Mouse (Mus musculus) hindbrain, embryonic 15.5 days (tissue): ENCODE results near the gene Mtr. TPM values are rescaled to one million over a fixed set of nuclear protein-coding genes. Genes with fewer than 3 reads are reported as not detected.

Source experiments
- ATAC-seq: fragments of 200-750 bp; cut with Nextera tagmentation; 2 replicates; pipeline ENCODE4 v1.8.0; 2017; ENCODE audit warnings: low read depth, moderate number of reproducible peaks, moderate TSS enrichment; ENCODE audit not compliant: low FRiP score
- H3K27ac ChIP-seq: fragments of 300-500 bp; sonication (generic); replicated peaks from 2 replicates; pipeline ENCODE4 v1.5.1; 2015; ENCODE audit warnings: mild to moderate bottlenecking, inconsistent platforms
- H3K27me3 ChIP-seq: fragments of 300-500 bp; sonication (generic); 2 replicates; pipeline ENCODE4 v1.6.1; 2015; ENCODE audit warnings: control low read depth, inconsistent platforms
- H3K36me3 ChIP-seq: fragments of 300-500 bp; sonication (generic); 2 replicates; pipeline ENCODE4 v1.6.1; 2015; ENCODE audit warnings: control low read depth, inconsistent platforms
- H3K4me1 ChIP-seq: fragments of 300-500 bp; sonication (generic); replicated peaks from 2 replicates; pipeline ENCODE4 v1.6.1; 2015; ENCODE audit warnings: control low read depth, inconsistent platforms
- H3K4me2 ChIP-seq: fragments of 300-500 bp; sonication (generic); 2 replicates; pipeline ENCODE4 v1.6.1; 2015; ENCODE audit warnings: moderate library complexity, mild to moderate bottlenecking, inconsistent platforms
- H3K4me3 ChIP-seq: fragments of 300-500 bp; sonication (generic); 2 replicates; pipeline ENCODE4 v1.5.1; 2015; ENCODE audit warnings: mild to moderate bottlenecking, inconsistent platforms
- H3K9ac ChIP-seq: fragments of 300-500 bp; sonication (generic); 2 replicates; pipeline ENCODE4 v1.6.1; 2015; ENCODE audit warnings: inconsistent platforms
- H3K9me3 ChIP-seq: fragments of 300-500 bp; sonication (generic); 2 replicates; pipeline ENCODE4 v1.6.1; 2016; ENCODE audit warnings: control low read depth, inconsistent platforms
- WGBS: fragments of 180-500 bp; shearing (Covaris S2); methylation state at CpG from one replicate; pipeline ENCODE4 v1.1.7; 2015; 5-methylcytosine and 5-hydroxymethylcytosine counted together
- polyA plus RNA-seq: library from polyadenylated mRNA; unstranded; fragments of >200 nt; fragmentation: Nextera tagmentation; extraction: Ambion mirVana; gene quantifications from 2 replicates; pipeline ENCODE4 v1.2.1, GENCODE M21; 2015

Gene Mtr
- polyA plus RNA-seq, 1 experiment from 2014 or later: 4.0 TPM

- no peak for ATAC-seq
- Histone ChIP-seq H3K9ac (no peak overlapping the region), H3K27ac (no peak overlapping the region), H3K27me3 (no peaks in the 10 kb centered on the region), H3K4me2 (no peak overlapping the region), H3K9me3 (no peaks in the 10 kb centered on the region), H3K4me3 (no peak overlapping the region), H3K4me1 (no peaks in the 10 kb centered on the region), H3K36me3 (no peaks in the 10 kb centered on the region)
- WGBS: 53% methylated on average over 3 of the region's 3 CpGs
These were observed 15.0 kb upstream of the Mtr start for GRCm38 (mm10) chr13:12272953-12273352.

DNA sequence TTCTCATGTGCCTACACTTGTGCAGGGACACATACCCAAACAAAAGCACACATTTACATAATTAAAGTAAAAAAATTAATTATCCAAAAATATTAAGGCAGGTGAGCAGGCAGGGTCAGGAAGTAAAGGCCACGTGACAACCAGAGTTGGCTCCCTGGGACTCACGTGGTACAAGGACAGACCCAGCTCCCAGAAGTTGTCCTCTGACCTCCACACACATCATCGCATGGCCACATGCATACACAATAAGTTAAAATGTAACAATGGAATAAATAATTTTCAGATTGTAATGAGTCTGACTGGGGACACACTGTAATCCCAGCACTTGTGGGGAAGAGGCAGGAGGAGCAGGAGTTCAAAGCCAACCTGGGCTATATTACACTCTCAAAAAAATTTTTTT lies 10.1 kb upstream of the Mtr start:
- WGBS: 93% methylated on average over 3 of the region's 3 CpGs

DNA sequence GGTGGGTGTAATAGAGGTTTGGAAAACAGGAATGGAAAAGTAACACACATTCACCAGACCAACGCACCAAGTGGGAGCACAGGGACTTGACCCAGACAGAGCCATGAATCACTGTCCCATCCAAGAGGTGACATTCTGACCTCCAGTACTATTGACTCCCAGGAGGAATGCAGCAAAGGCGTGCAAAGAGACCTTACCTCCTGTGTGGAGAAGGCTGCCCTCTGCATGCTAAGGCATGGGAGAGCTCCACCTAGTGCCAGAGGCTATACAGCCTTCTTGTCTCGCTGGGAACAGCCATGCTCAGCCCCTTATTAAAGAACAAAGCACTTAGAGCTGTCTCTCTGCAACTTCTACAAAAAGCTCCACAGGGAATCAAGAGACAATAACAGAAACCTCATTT lies 9.2 kb upstream of the Mtr start:
- Histone ChIP-seq H3K4me1 (no peaks in the 10 kb centered on the region), H3K4me2 (no peak overlapping the region), H3K9ac (no peak overlapping the region), H3K9me3 (no peaks in the 10 kb centered on the region), H3K4me3 (no peak overlapping the region), H3K36me3 (no peaks in the 10 kb centered on the region), H3K27me3 (no peaks in the 10 kb centered on the region), H3K27ac (no peak overlapping the region)
- 51% methylated on average over 3 of the region's 3 CpGs for WGBS
- ATAC-seq: no peak

More for the DNA sequence above, 10.1 kb upstream of the Mtr start:
- no peak overlapping the region for H3K4me3 ChIP-seq
- no peak overlapping the region for H3K9ac ChIP-seq
- no peak overlapping the region for H3K27ac ChIP-seq
- H3K4me1 ChIP-seq: no peaks in the 10 kb centered on the region
- no peak for ATAC-seq
- H3K4me2 ChIP-seq: no peak overlapping the region
- no peaks in the 10 kb centered on the region for H3K36me3 ChIP-seq
- no peaks in the 10 kb centered on the region for H3K9me3 ChIP-seq
- H3K27me3 ChIP-seq: no peaks in the 10 kb centered on the region

- H3K36me3 ChIP-seq: no peaks in the 10 kb centered on the region
- no peaks in the 10 kb centered on the region for H3K27me3 ChIP-seq
- H3K4me2 ChIP-seq: no peak overlapping the region
- no peak overlapping the region for H3K9ac ChIP-seq
- ATAC-seq: no peak
- no peaks in the 10 kb centered on the region for H3K4me1 ChIP-seq
- H3K27ac ChIP-seq: no peak overlapping the region
- no peaks in the 10 kb centered on the region for H3K9me3 ChIP-seq
- WGBS: 73% methylated on average over 6 of the region's 6 CpGs
- no peak overlapping the region for H3K4me3 ChIP-seq
These were observed 6.1 kb upstream of the Mtr start for GRCm38 (mm10) chr13:12263996-12264395.

GRCm38 (mm10) chr13:12261505-12261904 lies 3.6 kb upstream of the Mtr start:
- no peaks in the 10 kb centered on the region for H3K27me3 ChIP-seq
- no peak overlapping the region for H3K4me2 ChIP-seq
- ATAC-seq: no peak
- no peaks in the 10 kb centered on the region for H3K9me3 ChIP-seq
- peaks cover 10% of the 10 kb centered on the region for H3K4me1 ChIP-seq
- H3K4me3 ChIP-seq: no peak overlapping the region
- no peaks in the 10 kb centered on the region for H3K36me3 ChIP-seq
- no peak overlapping the region for H3K27ac ChIP-seq
- H3K9ac ChIP-seq: no peak overlapping the region

DNA sequence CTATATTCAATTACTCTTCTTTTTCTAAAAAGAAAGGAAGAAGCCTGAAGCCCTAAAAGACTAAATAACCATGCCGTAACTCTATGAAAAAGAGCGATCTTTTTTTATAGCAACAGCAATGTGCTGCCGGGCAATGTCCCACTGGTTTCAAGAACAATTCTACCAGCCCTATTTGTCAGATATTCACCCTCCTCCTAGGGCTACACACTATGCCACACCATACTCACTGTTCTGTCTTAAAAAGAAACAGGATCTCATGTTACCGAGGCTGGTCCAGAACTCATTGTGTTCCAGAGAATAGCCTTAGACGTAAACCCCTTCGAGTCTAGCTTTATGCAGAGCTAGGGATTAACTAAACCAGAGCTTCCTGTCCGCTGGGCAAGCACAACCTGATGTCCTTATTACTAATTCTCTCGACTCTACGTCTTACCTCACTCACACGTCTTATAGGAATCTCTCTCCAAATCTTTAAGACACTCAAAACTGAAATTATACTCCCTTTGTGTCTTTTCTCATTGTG lies 982 bp downstream of the Mtr start:
- Histone ChIP-seq H3K27me3 (no peaks in the 10 kb centered on the region), H3K9ac (peak overlapping the region; percentile 65), H3K4me2 (peak overlapping the region; percentile 70), H3K36me3 (no peaks in the 10 kb centered on the region), H3K4me3 (peak overlapping the region; percentile 73), H3K27ac (peak overlapping the region; percentile 80; the same call in 1 of the 2 replicates), H3K4me1 (peaks cover 19% of the 10 kb centered on the region), H3K9me3 (no peaks in the 10 kb centered on the region)
- WGBS: 10% methylated on average over 10 of the region's 10 CpGs
- ATAC-seq: no peak

DNA sequence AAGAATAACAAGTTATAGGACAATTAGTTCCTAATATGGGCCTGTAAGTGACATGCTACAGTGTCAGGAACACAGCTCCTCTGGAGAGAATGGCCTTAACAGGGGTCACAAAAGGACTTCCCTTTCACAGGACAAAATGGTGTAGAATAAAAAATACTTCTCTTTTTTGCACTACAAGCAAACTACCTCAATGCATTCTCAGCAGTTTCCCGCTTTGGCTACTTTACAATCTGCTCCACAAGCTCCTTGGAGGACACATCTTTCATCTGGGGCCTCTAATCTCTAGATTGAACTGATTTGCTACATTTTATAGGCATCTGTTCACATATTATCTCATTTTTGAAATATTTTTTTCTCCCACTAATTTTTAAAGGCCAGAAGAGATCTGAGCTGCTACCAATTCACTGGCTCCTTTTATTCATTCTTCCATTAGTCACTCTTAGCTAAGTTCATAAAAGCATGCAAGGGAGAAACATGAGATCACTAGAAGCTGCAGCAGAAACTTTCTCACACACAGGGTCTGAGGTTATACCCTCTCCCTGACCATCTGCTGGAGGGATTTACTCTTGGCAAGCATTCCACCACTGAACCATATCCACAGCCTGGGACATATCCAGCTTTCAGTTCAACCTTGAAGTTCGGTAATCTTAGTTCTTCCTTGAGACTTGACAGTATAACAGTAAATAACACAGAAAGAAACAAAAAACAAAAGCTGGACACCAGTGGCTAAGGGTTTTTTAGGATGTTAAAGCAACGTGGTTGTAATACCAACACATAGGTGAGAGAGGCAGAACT lies 1.8 kb downstream of the Mtr start:
- Histone ChIP-seq H3K4me1 (peaks cover 19% of the 10 kb centered on the region), H3K27me3 (no peaks in the 10 kb centered on the region), H3K4me2 (peak overlapping the region; percentile 70), H3K36me3 (no peaks in the 10 kb centered on the region), H3K9ac (no peak overlapping the region), H3K9me3 (no peaks in the 10 kb centered on the region), H3K27ac (no peak overlapping the region), H3K4me3 (peak overlapping the region; percentile 73; the same call in 1 of the 2 replicates)
- no peak for ATAC-seq
- WGBS: 80% methylated on average over 3 of the region's 3 CpGs

DNA sequence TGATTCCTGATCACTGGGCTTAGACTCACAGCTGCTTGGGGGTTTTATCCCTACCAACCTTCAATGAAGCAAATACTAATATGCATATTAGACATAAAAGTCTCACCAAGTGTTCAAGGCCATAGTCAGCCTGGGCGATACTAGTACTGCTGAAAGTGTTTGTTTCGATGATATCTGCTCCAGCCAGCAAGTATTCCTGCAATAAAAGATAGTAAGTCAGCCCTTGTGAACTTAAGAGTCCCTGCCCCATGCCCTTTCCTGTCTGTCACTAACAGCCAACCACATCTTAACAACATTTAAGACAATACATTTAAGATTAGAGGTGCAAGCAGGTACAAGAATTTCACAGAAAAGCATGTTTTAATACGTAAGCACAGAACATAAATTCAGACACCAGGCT lies 7.4 kb downstream of the Mtr start:
- WGBS: 99% methylated on average over 3 of the region's 3 CpGs
- Histone ChIP-seq H3K9ac (no peak overlapping the region), H3K4me2 (no peak overlapping the region), H3K4me3 (no peak overlapping the region), H3K27ac (no peak overlapping the region), H3K9me3 (no peaks in the 10 kb centered on the region), H3K27me3 (no peaks in the 10 kb centered on the region), H3K4me1 (no peaks in the 10 kb centered on the region), H3K36me3 (peaks cover 6% of the 10 kb centered on the region; the same call in 1 of the 2 replicates)
- ATAC-seq: no peak

DNA sequence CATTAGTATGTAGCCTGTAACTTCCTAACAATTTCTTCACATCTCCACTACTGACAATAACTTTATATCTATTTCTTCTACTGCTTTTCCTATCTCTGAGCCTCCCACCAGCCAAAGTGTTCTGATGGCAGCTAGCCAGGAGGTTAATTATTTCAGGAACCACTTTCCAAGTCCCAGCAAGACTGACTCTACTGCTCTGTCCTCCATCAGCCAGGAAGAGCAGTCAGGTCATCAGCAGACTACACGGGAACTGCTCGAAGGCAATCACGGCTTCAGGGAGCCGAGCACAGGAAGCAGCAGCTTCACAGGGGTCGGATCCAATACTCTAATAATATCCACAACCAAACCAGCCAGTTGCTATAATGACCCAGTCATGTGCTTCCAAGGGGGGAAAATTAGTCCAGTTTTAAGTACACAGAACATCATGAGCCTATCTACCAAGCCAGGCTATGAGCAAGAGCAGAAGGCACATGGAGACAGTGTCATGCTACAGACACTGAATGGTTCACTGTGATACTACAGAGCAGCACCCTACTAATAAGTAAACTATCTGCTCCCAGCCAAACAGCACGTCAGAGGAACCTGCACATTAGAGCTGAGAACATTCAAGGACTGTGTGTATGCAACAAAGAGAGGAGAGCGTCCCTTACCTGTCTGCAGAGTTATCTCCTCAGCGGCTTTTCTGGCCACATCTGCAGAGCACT lies 8.6 kb downstream of the Mtr start:
- Histone ChIP-seq H3K4me1 (no peaks in the 10 kb centered on the region), H3K36me3 (peaks cover 9% of the 10 kb centered on the region; the same call in 1 of the 2 replicates), H3K4me3 (no peak overlapping the region), H3K9ac (no peak overlapping the region), H3K27ac (no peak overlapping the region), H3K27me3 (no peaks in the 10 kb centered on the region), H3K4me2 (no peak overlapping the region), H3K9me3 (no peaks in the 10 kb centered on the region)
- WGBS: 93% methylated on average over 8 of the region's 8 CpGs
- no peak for ATAC-seq

DNA sequence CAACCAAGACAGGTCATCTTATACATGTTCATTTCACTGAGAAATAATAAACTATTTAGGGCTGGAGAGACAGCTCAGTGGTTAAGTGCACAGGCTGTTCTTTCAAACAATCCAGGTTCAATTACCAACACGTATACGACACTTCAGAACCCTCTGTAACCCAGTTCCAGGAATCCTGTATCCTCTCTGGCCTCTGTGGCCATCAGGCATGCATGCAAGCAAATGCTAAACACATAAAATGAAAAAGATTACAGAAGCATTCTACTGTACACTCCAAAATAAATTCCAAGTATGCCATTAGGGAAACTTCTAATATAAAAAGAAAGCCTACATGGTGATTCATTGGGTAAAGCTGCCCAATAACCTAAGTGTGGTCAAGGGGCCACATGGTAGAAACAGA lies 12.0 kb downstream of the Mtr start:
- Histone ChIP-seq H3K27ac (no peak overlapping the region), H3K4me3 (no peak overlapping the region), H3K4me1 (no peaks in the 10 kb centered on the region), H3K9me3 (no peaks in the 10 kb centered on the region), H3K9ac (no peak overlapping the region), H3K36me3 (peaks cover 30% of the 10 kb centered on the region), H3K27me3 (no peaks in the 10 kb centered on the region), H3K4me2 (no peak overlapping the region)
- WGBS: 97% methylated on average over 2 of the region's 2 CpGs
- no peak for ATAC-seq

DNA sequence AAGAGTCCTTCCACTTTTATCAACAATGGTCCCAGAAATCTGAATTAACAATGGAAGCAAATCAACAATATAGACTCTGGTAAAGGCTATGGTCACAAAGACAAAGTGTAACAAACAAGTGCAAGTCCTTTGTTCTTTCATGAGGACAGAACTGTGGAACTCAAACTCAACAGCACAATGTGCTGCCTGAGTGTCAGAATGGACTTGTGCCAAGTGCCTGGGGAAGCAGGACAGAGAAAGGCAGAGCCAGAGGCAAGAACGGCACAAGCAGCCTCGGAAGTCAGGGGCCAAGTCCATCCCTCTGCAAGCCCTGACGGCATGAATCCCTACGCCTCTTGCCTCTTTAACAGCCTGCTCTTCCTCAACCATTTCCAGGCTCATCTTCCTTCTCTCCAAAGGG lies 13.9 kb downstream of the Mtr start:
- Histone ChIP-seq H3K36me3 (peaks cover 36% of the 10 kb centered on the region), H3K9me3 (no peaks in the 10 kb centered on the region), H3K9ac (no peak overlapping the region), H3K4me1 (no peaks in the 10 kb centered on the region), H3K27me3 (no peaks in the 10 kb centered on the region), H3K4me2 (no peak overlapping the region), H3K4me3 (no peak overlapping the region), H3K27ac (no peak overlapping the region)
- no peak for ATAC-seq
- 54% methylated on average over 4 of the region's 4 CpGs for WGBS

GRCm38 (mm10) chr13:12232141-12232540 lies 25.8 kb downstream of the Mtr start:
- no peak overlapping the region for H3K9ac ChIP-seq
- H3K27ac ChIP-seq: no peak overlapping the region
- H3K9me3 ChIP-seq: no peaks in the 10 kb centered on the region
- 95% methylated on average over 4 of the region's 4 CpGs for WGBS
- no peaks in the 10 kb centered on the region for H3K4me1 ChIP-seq
- H3K4me3 ChIP-seq: no peak overlapping the region
- no peak overlapping the region for H3K4me2 ChIP-seq
- no peak for ATAC-seq
- H3K27me3 ChIP-seq: no peaks in the 10 kb centered on the region
- peaks cover 22% of the 10 kb centered on the region for H3K36me3 ChIP-seq
